Mouse (Mus musculus) erythroblast, embryonic 14.5 days (primary cell): ENCODE results near the gene Rai14.

ENCODE experiments used
- GATA1 ChIP-seq: IDR thresholded peaks from 2 replicates; pipeline ENCODE4 v1.6.1; 2012; ENCODE audit warnings: low read length, inconsistent platforms, mixed read lengths
- TAL1 ChIP-seq: IDR thresholded peaks from 3 replicates; pipeline ENCODE4 v1.6.1; 2012; ENCODE audit warnings: low read length, inconsistent platforms, mixed read lengths

GRCm38 (mm10) chr15:10540271-10541088 is 173.9 kb downstream of the Rai14 start:
- TF ChIP-seq TAL1 (no peak), GATA1 (no peak)
